Mouse (Mus musculus) embryonic facial prominence, embryonic 15.5 days (tissue): ENCODE data around the gene Ripor1. TPM values are rescaled to one million over a fixed set of nuclear protein-coding genes. Genes with fewer than 3 reads are reported as not detected.
"Not testable (repeated sequence)": the region's sequence is repeated elsewhere in the genome, so short reads cannot be mapped to it uniquely, and the experiment has no call there.

Experiments used
- ATAC-seq: fragments of 200-750 bp; cut with Nextera tagmentation; 2 replicates; pipeline ENCODE4 v1.8.0; 2017; ENCODE audit warnings: low read depth, moderate TSS enrichment; ENCODE audit not compliant: insufficient number of reproducible peaks, low FRiP score, low TSS enrichment
- H3K27ac ChIP-seq: fragments of 300-500 bp; sonication (generic); replicated peaks from 2 replicates; pipeline ENCODE4 v1.5.1; 2015; ENCODE audit warnings: mild to moderate bottlenecking, inconsistent platforms
- H3K27me3 ChIP-seq: fragments of 300-500 bp; sonication (generic); 2 replicates; pipeline ENCODE4 v1.6.1; 2015; ENCODE audit warnings: inconsistent platforms
- H3K36me3 ChIP-seq: fragments of 300-500 bp; sonication (generic); 2 replicates; pipeline ENCODE4 v1.6.1; 2015; ENCODE audit warnings: mild to moderate bottlenecking, inconsistent platforms
- H3K4me1 ChIP-seq: fragments of 300-500 bp; sonication (generic); 2 replicates; pipeline ENCODE4 v1.6.1; 2015; ENCODE audit warnings: inconsistent platforms
- H3K4me2 ChIP-seq: fragments of 300-500 bp; sonication (generic); replicated peaks from 2 replicates; pipeline ENCODE4 v1.6.1; 2015; ENCODE audit warnings: mild to moderate bottlenecking, inconsistent platforms
- H3K4me3 ChIP-seq: fragments of 300-500 bp; sonication (generic); replicated peaks from 2 replicates; pipeline ENCODE4 v1.5.1; 2015; ENCODE audit warnings: mild to moderate bottlenecking, inconsistent platforms
- H3K9ac ChIP-seq: fragments of 300-500 bp; sonication (generic); 2 replicates; pipeline ENCODE4 v1.6.1; 2015; ENCODE audit warnings: inconsistent platforms
- H3K9me3 ChIP-seq: fragments of 300-500 bp; sonication (generic); replicated peaks from 2 replicates; pipeline ENCODE4 v1.6.1; 2016; ENCODE audit warnings: inconsistent platforms
- WGBS: fragments of 180-500 bp; shearing (Covaris S2); methylation state at CpG from one replicate; pipeline ENCODE4 v1.1.7; 2015; 5-methylcytosine and 5-hydroxymethylcytosine counted together
- polyA plus RNA-seq: library from polyadenylated mRNA; unstranded; fragments of >200 nt; fragmentation: Nextera tagmentation; extraction: Ambion mirVana; gene quantifications from 2 replicates; pipeline ENCODE4 v1.2.1, GENCODE M21; 2015

Gene Ripor1
- 21.6 and 24.9 TPM in 2 replicates for polyA plus RNA-seq

GRCm38 (mm10) chr8:105604804-105605381 lies at the start of gene Ripor1:
TSS of gene Ripor1 (plus strand) at chr8:105605255.
- Histone ChIP-seq H3K36me3 (no peaks in the 10 kb centered on the region), H3K4me1 (peaks cover 22% of the 10 kb centered on the region), H3K4me2 (peak within 1 kb of the TSS; percentile 93), H3K9me3 (no peaks in the 10 kb centered on the region), H3K27me3 (no peaks in the 10 kb centered on the region), H3K4me3 (peak within 1 kb of the TSS; percentile 82), H3K27ac (peak within 1 kb of the TSS; percentile 89), H3K9ac (peak within 1 kb of the TSS; percentile 72)
- ATAC-seq = peak; percentile 89
- under 1% methylated on average over 32 of the region's 42 CpGs for WGBS

- WGBS = 83% methylated on average over 3 of the region's 3 CpGs
- Histone ChIP-seq H3K4me2 (no peak overlapping the region), H3K4me3 (no peak overlapping the region), H3K9ac (no peak overlapping the region), H3K27ac (no peak overlapping the region), H3K36me3 (no peaks in the 10 kb centered on the region; the same call in 1 of the 2 replicates), H3K9me3 (no peaks in the 10 kb centered on the region), H3K4me1 (peaks cover 29% of the 10 kb centered on the region), H3K27me3 (no peaks in the 10 kb centered on the region)
- no peak for ATAC-seq
Measured at GRCm38 (mm10) chr8:105562863-105563262, 42.2 kb upstream of the Ripor1 start.

- H3K9me3 ChIP-seq = no peaks in the 10 kb centered on the region
- H3K27me3 ChIP-seq = no peaks in the 10 kb centered on the region
- H3K36me3 ChIP-seq = no peaks in the 10 kb centered on the region; the same call in 1 of the 2 replicates
- peaks cover 29% of the 10 kb centered on the region for H3K4me1 ChIP-seq
- H3K27ac ChIP-seq = no peak overlapping the region
- H3K4me3 ChIP-seq = no peak overlapping the region
- WGBS = 100% methylated on average over 1 of the region's 1 CpGs
- H3K4me2 ChIP-seq = no peak overlapping the region
- H3K9ac ChIP-seq = no peak overlapping the region
- no peak for ATAC-seq
Measured at GRCm38 (mm10) chr8:105563871-105564270, 41.2 kb upstream of the Ripor1 start.

GRCm38 (mm10) chr8:105564573-105565229 lies 40.4 kb upstream of the Ripor1 start:
- not testable (repeated sequence) for H3K27me3 ChIP-seq, H3K36me3 ChIP-seq, H3K9me3 ChIP-seq, ATAC-seq
- 84% methylated on average over 9 of the region's 9 CpGs for WGBS
- Histone ChIP-seq H3K4me2 (peak overlapping the region; percentile 83), H3K4me3 (peak overlapping the region; percentile 91), H3K4me1 (peaks cover 29% of the 10 kb centered on the region), H3K27ac (peak overlapping the region; percentile 84), H3K9ac (peak overlapping the region; percentile 84; the same call in 1 of the 2 replicates)

- Histone ChIP-seq H3K36me3 (no peaks in the 10 kb centered on the region; the same call in 1 of the 2 replicates), H3K4me1 (peaks cover 29% of the 10 kb centered on the region), H3K4me2 (peak overlapping the region; percentile 83), H3K9ac (peak overlapping the region; percentile 84), H3K27ac (peak overlapping the region; percentile 84), H3K27me3 (no peaks in the 10 kb centered on the region), H3K4me3 (peak overlapping the region; percentile 91), H3K9me3 (no peaks in the 10 kb centered on the region)
- under 1% methylated on average over 31 of the region's 31 CpGs for WGBS
- peak; percentile 48 for ATAC-seq
Measured at GRCm38 (mm10) chr8:105565401-105565881, 39.6 kb upstream of the Ripor1 start.

GRCm38 (mm10) chr8:105565952-105566702 lies 38.9 kb upstream of the Ripor1 start, which contains the start of gene Atp6v0d1:
TSS of gene Atp6v0d1 (minus strand) at chr8:105566047.
- Histone ChIP-seq H3K36me3 (no peaks in the 10 kb centered on the region; the same call in 1 of the 2 replicates), H3K9ac (peak within 1 kb of the TSS; percentile 84), H3K4me3 (peak within 1 kb of the TSS; percentile 91), H3K27ac (peak within 1 kb of the TSS; percentile 84), H3K4me1 (peaks cover 29% of the 10 kb centered on the region), H3K27me3 (no peaks in the 10 kb centered on the region), H3K9me3 (no peaks in the 10 kb centered on the region), H3K4me2 (peak within 1 kb of the TSS; percentile 83)
- 2% methylated on average over 53 of the region's 53 CpGs for WGBS
- peak; percentile 99 for ATAC-seq

- 23% methylated on average over 27 of the region's 27 CpGs for WGBS
- Histone ChIP-seq H3K9me3 (no peaks in the 10 kb centered on the region), H3K4me3 (peak overlapping the region; percentile 91), H3K9ac (peak overlapping the region; percentile 40), H3K4me1 (peaks cover 29% of the 10 kb centered on the region), H3K36me3 (no peaks in the 10 kb centered on the region; the same call in 1 of the 2 replicates), H3K27ac (no peak overlapping the region), H3K27me3 (no peaks in the 10 kb centered on the region), H3K4me2 (peak overlapping the region; percentile 83)
- no peak for ATAC-seq
Measured at GRCm38 (mm10) chr8:105566703-105567595, 38.1 kb upstream of the Ripor1 start.

GRCm38 (mm10) chr8:105571810-105572209 lies 33.2 kb upstream of the Ripor1 start:
- Histone ChIP-seq H3K4me1 (peaks cover 8% of the 10 kb centered on the region), H3K27ac (no peak overlapping the region), H3K9ac (no peak overlapping the region), H3K27me3 (no peaks in the 10 kb centered on the region), H3K9me3 (no peaks in the 10 kb centered on the region), H3K36me3 (no peaks in the 10 kb centered on the region), H3K4me2 (no peak overlapping the region), H3K4me3 (no peak overlapping the region)
- no peak for ATAC-seq
- 86% methylated on average over 9 of the region's 9 CpGs for WGBS

GRCm38 (mm10) chr8:105573427-105573826 lies 31.6 kb upstream of the Ripor1 start:
- H3K36me3 ChIP-seq = no peaks in the 10 kb centered on the region
- no peak overlapping the region for H3K4me2 ChIP-seq
- ATAC-seq = no peak
- no peaks in the 10 kb centered on the region for H3K9me3 ChIP-seq
- H3K9ac ChIP-seq = no peak overlapping the region
- 0 out of 2 replicates have a peak, but pooled peaks cover 3% of the 10 kb centered on the region for H3K4me1 ChIP-seq
- H3K27ac ChIP-seq = no peak overlapping the region
- H3K4me3 ChIP-seq = no peak overlapping the region
- H3K27me3 ChIP-seq = no peaks in the 10 kb centered on the region

- no peak overlapping the region for H3K9ac ChIP-seq
- H3K27me3 ChIP-seq = no peaks in the 10 kb centered on the region
- no peak overlapping the region for H3K27ac ChIP-seq
- H3K36me3 ChIP-seq = no peaks in the 10 kb centered on the region
- no peak for ATAC-seq
- 36% methylated on average over 6 of the region's 6 CpGs for WGBS
- H3K4me1 ChIP-seq = 0 out of 2 replicates have a peak, but pooled peaks cover 3% of the 10 kb centered on the region
- H3K9me3 ChIP-seq = no peaks in the 10 kb centered on the region
- no peak overlapping the region for H3K4me2 ChIP-seq
- no peak overlapping the region for H3K4me3 ChIP-seq
Measured at GRCm38 (mm10) chr8:105574741-105575140, 30.3 kb upstream of the Ripor1 start.
